Mouse (Mus musculus) lung, adult 2 months (tissue): ENCODE data around the gene Adipoq. TPM values are rescaled to one million over a fixed set of nuclear protein-coding genes. Genes with fewer than 3 reads are reported as not detected.
"Not testable (repeated sequence)": the region's sequence is repeated elsewhere in the genome, so short reads cannot be mapped to it uniquely, and the experiment has no call there.

ENCODE experiments used
- DNase-seq: peaks from one replicate; pipeline ENCODE4 v3.0.0; 2022
- H3K4me1 ChIP-seq: fragments of 200-500 bp; 2 replicates; pipeline ENCODE4 v1.6.1; 2011; ENCODE audit warnings: low read length; ENCODE audit not compliant: control insufficient read depth, insufficient read depth
- H3K4me3 ChIP-seq: fragments of 200-500 bp; replicated peaks from 2 replicates; pipeline ENCODE3; 2011; ENCODE audit warnings: low read depth, mild to moderate bottlenecking, control low read depth, low read length; ENCODE audit errors: extremely low read depth
- CTCF ChIP-seq: fragments of 200-500 bp; IDR thresholded peaks from 2 replicates; pipeline ENCODE4 v1.5.1; 2011; ENCODE audit warnings: mild to moderate bottlenecking, low read length, control low read depth; ENCODE audit not compliant: insufficient read depth
- POLR2A ChIP-seq: fragments of 200-500 bp; IDR thresholded peaks from 2 replicates; pipeline ENCODE4 v1.6.1; 2011; ENCODE audit warnings: low read depth, mild to moderate bottlenecking, control low read depth, low read length, borderline replicate concordance; ENCODE audit errors: extremely low read depth
- WGBS: fragments of 180-500 bp; shearing (Covaris S2); methylation state at CpG from one replicate; pipeline ENCODE4 v1.1.7; 2018; 5-methylcytosine and 5-hydroxymethylcytosine counted together
- polyA plus RNA-seq: library from polyadenylated mRNA; depleted of rRNA; stranded (reverse); fragments of >200 nt; gene quantifications from 2 replicates; pipeline ENCODE4 v1.2.3, GENCODE M21; 2012; rRNA removed

Gene Adipoq
- 19.3 and 57.0 TPM in 2 replicates for polyA plus RNA-seq

DNA sequence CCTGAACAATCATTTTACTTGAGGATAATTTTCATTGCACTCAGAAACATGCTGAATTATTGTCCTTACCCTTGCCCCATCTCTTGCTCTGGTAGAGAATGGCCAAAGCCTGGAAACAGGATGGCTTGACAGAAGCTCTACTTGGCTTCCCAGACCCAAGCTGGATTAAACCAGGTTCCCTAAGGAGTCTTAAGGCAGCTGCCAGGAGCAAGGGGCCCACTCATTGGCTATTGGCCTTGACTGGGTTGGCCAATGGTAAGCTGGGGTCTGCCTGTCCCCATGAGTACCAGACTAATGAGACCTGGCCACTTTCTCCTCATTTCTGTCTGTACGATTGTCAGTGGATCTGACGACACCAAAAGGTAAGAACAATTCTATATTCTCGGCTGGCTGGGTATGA, at the start of gene Adipoq:
Gene Adipoq (plus strand): TSS at position 257 of the 400 bp plus-strand sequence.
- WGBS: 87% methylated on average over 3 of the region's 3 CpGs
- Histone ChIP-seq H3K4me1 (no peaks in the 10 kb centered on the region), H3K4me3 (no peak within 1 kb of the TSS)
- DNase-seq: no peak
- no peak for TF ChIP-seq POLR2A
- no peak for TF ChIP-seq CTCF

DNA sequence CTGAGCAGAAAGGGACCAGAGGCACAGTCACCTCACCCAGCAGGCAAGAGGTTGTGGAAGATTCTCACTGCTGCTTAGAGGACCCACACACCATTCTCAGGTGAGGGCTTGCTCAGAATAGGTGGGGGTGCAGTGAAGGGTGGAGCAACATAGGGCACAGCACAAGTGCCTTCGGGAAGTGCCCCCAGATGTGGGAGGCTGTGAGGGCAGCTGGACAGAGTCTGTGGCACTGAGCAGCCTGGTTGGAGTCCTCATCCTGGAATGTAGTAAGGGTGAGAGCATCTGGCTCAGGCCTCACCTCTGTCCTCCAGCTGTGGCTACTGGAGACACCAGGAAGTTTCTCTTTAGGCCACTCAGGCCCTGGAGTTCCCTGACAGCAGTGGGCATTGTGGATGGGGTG, 49.5 kb upstream of the Adipoq start:
- WGBS: 80% methylated on average over 1 of the region's 1 CpGs
- H3K4me1 ChIP-seq, DNase-seq, H3K4me3 ChIP-seq: not testable (repeated sequence)

DNA sequence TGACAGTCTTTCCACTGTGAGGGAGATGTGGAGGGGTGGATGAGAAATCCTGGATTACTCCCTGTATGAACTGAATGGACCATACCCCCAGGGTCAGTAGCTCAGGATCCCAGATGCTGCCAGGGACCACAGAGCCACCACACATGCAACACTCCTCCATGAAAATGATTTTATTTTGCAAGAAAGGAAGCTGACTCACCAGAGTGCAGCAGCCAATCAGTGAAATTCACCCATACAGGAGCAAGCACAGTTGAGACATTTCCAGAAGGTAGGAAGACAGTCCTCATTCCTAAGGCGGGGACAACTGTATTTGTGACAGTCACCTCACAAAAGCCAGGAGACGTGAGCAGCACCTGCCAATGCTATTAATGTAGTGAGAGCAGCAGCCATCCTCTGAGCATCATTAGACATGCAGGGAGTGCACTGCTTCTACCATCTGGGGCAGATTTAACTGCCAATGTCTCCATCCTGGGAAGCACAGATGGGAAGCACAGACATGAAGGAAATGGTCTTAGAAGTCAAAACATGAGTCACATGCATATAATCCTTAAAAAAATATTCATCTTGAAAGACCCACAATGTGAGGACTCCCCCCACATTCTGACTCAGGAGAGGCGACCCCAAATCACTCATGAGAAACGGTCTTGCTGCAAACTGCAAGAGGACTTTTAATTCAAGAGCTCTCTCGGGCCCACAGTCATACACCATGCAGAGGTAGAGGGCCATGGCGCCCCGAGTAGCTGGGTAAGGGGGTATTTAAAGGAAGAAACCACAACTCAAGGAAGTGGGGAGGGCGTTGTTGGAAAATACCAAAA, 48.8 kb upstream of the Adipoq start:
- 84% methylated on average over 8 of the region's 8 CpGs for WGBS
- H3K4me3 ChIP-seq, H3K4me1 ChIP-seq, DNase-seq: not testable (repeated sequence)

DNA sequence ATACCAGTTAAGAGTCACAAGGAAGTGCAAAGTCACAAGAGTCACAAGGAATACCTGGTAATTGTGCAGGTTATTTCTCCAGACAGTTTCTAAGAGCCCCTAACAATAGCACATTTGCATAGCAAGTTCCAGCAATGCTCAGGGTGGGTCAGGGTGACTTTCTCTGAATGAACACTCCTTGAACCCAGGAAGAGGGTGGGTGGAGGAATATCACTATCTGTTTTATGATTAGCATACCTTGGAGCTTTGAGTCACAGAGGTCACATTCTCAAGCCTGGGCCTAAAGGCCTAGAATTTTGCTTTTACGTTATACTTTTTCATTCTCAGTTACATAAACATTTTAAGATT, 48.3 kb upstream of the Adipoq start:
- not testable (repeated sequence) for H3K4me1 ChIP-seq, H3K4me3 ChIP-seq, DNase-seq
- 95% methylated on average over 1 of the region's 1 CpGs for WGBS

DNA sequence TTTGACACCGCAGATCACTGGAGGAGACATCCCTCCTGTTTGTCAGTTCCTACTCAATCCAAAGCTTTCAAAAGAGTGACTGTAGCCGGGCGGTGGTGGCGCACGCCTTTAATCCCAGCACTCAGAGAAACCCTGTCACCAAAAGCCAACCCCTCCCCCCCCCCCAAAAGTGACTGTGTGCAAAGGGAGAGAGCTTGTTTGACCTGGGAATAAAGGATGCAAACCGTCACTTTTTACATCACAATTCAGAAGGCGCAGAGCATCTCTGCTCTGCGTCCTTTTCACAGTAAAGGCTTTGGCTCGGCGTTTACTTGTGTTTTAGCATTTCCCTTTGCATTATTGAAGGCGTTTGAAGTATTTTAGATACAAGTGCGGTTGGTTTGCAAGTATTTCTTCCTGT, 46.7 kb upstream of the Adipoq start:
- 35% methylated on average over 12 of the region's 12 CpGs for WGBS
- Histone ChIP-seq H3K4me1 (peaks cover 8% of the 10 kb centered on the region), H3K4me3 (no peak overlapping the region)
- DNase-seq: no peak
- TF ChIP-seq CTCF (no peak), POLR2A (no peak)

DNA sequence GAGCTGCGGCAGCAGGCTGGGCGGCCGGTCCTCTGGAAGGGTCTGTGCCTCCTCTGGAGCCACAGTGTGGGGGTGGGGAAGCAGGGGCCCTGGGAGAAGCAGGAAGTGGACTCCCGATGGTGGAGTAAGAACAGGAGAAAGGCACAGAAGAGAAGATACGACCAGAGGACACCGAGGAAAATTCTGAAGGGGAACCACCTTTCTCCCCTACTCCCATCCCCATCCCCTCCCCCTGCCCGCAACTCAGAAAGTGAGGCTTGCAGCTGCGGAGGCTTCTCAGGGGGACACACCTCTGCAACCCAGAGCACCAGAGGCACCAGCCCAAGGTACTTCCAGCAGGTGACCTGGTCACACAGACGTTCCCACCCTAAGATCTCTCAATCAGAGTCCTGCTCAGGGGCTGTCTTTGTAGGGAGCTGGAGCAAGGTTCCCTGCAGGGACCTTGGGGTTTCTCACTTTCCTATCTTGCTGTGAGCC, 46.2 kb upstream of the Adipoq start:
- no peak for DNase-seq

DNA sequence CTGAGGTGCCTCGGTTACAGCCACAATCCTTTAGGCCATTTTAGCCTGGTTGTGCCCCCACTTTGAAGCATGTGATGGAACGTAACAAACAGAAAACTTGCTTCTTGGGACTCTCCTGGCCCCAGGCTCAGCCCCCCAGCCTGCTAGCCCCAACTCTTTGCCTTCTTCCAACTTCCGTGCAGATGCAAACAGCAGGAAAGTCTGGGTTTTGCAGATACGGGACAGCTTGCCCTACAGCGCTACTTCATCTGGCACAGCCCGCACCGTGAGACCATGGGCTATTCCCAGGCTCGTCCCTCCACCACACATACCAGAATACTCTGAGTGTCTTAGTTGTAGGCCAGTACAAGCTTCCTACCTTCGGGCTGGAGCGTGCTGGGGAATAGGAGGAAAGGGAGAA, 45.7 kb upstream of the Adipoq start:
- DNase-seq: no peak
- Histone ChIP-seq H3K4me3 (no peak overlapping the region), H3K4me1 (peaks cover 8% of the 10 kb centered on the region)
- WGBS: 36% methylated on average over 10 of the region's 10 CpGs
- TF ChIP-seq CTCF (no peak), POLR2A (no peak)

More for the DNA sequence above, 46.2 kb upstream of the Adipoq start:
- peaks cover 8% of the 10 kb centered on the region for H3K4me1 ChIP-seq
- H3K4me3 ChIP-seq: peak overlapping the region; percentile 19
- TF ChIP-seq CTCF (no peak), POLR2A (no peak)
- WGBS: 11% methylated on average over 9 of the region's 9 CpGs

DNA sequence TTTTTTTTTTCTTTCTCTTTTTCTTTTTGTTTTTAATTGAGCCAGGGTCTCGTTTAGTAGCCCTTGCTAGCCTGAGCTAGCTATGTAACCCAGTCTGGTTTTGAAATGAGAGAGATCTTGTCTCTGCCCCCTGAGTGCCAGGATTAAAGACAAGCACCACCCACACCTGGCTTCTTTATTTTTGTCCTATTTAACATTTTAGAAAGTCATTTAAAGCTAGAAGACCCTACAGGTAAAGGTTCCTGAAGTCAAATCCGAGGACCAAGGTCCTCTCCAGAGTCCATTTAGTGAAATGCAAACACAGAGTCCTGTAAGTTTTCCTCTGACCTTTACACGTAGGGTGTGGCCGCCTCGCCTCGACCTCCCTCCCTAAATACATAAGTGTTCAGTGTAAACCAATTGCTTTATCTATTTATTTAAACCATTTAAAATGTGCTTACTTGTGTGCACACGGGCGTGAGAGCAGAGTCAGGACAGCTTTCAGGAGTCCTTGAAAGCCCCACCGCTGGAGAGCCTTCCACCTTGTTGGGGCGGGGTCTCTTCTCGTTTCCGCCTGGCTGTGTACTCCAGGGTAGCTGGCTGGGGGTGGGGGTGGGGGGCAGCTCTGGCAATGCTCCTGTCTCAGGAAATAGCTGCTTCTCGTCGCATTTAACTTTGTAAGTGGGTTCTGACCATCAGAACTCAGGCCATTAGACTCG, 43.8 kb upstream of the Adipoq start:
- TF ChIP-seq CTCF (no peak), POLR2A (no peak)
- Histone ChIP-seq H3K4me1 (peaks cover 8% of the 10 kb centered on the region), H3K4me3 (peak overlapping the region; percentile 41)
- 14% methylated on average over 15 of the region's 15 CpGs for WGBS
- DNase-seq: no peak

- DNase-seq: no peak
- peak overlapping the region; percentile 41 for H3K4me3 ChIP-seq
- WGBS: 25% methylated on average over 17 of the region's 17 CpGs
- peaks cover 8% of the 10 kb centered on the region for H3K4me1 ChIP-seq
- TF ChIP-seq CTCF (no peak), POLR2A (no peak)
Observed at GRCm38 (mm10) chr16:23103038-23103745, 43.1 kb upstream of the Adipoq start.

DNA sequence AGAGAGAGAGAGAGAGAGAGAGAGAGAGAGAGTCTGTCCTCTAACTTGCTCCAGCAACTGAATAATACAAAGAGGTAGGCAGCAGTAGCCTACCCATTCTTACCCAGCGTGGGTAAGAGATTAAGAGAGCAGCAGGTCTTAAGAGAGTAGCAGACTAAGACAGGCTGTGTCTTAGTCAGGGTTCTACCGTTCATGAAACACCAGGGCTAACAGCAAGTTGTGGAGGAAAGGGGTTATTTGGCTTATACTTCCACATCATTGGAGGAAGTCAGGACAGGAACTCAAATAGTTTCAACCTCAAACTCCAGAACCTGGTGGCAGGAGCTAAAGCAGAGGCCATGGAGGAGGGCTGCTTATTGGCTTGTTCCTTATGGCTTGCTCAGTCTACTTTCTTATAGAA, 42.5 kb upstream of the Adipoq start:
- 55% methylated on average over 2 of the region's 2 CpGs for WGBS
- H3K4me1 ChIP-seq: peaks cover 8% of the 10 kb centered on the region
- no peak for TF ChIP-seq CTCF
- H3K4me3 ChIP-seq: no peak overlapping the region
- DNase-seq: no peak
